Mouse (Mus musculus) CH12.LX (cell line): ENCODE data around the gene Cd3e.

ENCODE experiments used
- CHD1 ChIP-seq: IDR thresholded peaks from 2 replicates; pipeline ENCODE4 v1.6.1; 2012; ENCODE audit warnings: low read depth, low read length, improper control_type of control experiment, inconsistent platforms
- CTCF ChIP-seq, 2 experiments: IDR thresholded peaks in 1 of 2; conservative IDR thresholded peaks in 1 of 2; 2 replicates each; pipeline ENCODE4 v1.5.1; 2011 to 2012; ENCODE audit warnings: low read depth in 2 of 2, low read length in 2 of 2, improper control_type of control experiment in 1 of 2, inconsistent platforms in 1 of 2, mild to moderate bottlenecking in 1 of 2, moderate library complexity in 1 of 2
- EP300 ChIP-seq: IDR thresholded peaks from 2 replicates; pipeline ENCODE4 v1.6.1; 2011; ENCODE audit warnings: low read length, improper control_type of control experiment
- GABPA ChIP-seq: IDR thresholded peaks from 2 replicates; pipeline ENCODE4 v1.6.1; 2012; ENCODE audit warnings: low read depth, low read length, improper control_type of control experiment, inconsistent platforms; ENCODE audit not compliant: insufficient replicate concordance
- MAX ChIP-seq: IDR thresholded peaks from 2 replicates; pipeline ENCODE4 v1.6.1; 2011; ENCODE audit warnings: low read length, improper control_type of control experiment
- NRF1 ChIP-seq: IDR thresholded peaks from 2 replicates; pipeline ENCODE4 v1.6.1; 2014; ENCODE audit warnings: low read depth, mild to moderate bottlenecking, inconsistent platforms, low read length, improper control_type of control experiment, moderate library complexity
- POLR2A ChIP-seq: IDR thresholded peaks from 2 replicates; pipeline ENCODE4 v1.6.1; 2011; ENCODE audit warnings: low read depth, mild to moderate bottlenecking, improper control_type of control experiment, low read length
- POLR2AphosphoS2 ChIP-seq: IDR thresholded peaks from 2 replicates; pipeline ENCODE4 v1.6.1; 2011; ENCODE audit warnings: low read depth, low read length, improper control_type of control experiment
- TBP ChIP-seq: conservative IDR thresholded peaks from 2 replicates; pipeline ENCODE4 v1.6.1; 2011; ENCODE audit warnings: low read depth, low read length, improper control_type of control experiment
- ZC3H11A ChIP-seq: IDR thresholded peaks from 2 replicates; pipeline ENCODE4 v1.6.1; 2012; ENCODE audit warnings: low read depth, mild to moderate bottlenecking, inconsistent platforms, low read length, improper control_type of control experiment

DNA sequence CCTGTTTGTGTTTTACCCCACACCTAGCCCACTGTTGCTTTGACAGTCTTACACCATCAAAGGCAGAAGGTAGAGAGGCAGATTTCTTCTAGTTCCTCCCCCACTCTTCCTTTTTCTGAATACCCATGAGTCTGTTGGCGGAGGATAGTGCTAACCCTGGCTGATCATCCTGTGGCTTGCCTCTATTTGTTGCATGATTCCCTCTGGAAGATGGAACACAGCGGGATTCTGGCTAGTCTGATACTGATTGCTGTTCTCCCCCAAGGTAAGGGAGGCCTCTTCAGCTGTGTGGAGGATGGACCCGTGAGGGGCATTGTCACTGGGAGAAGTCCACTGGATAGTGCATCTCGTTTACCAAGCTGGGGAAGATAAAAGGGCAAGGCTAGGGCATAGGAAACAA is 27.8 kb downstream of the Cd3e start, which contains the start of gene Cd3d:
- TF ChIP-seq CTCF (conservative IDR thresholded peaks at IDR 0.05 in 1 of 2, IDR thresholded peaks at IDR 0.05 in 1 of 2; ENCODE audit: low read depth in 2 of 2, low read length in 2 of 2) (no peak), POLR2AphosphoS2 (no peak), POLR2A (no peak), CHD1 (no peak), MAX (no peak), NRF1 (no peak), TBP (no peak), ZC3H11A (no peak), EP300 (no peak), GABPA (no peak)
